Mouse (Mus musculus): Measurements from ENCODE around the gene Wdr83.

GRCm38 (mm10) chr8:85096850-85097249 lies 15.7 kb upstream of the Wdr83 start:
- TF ChIP-seq CTCF (IDR thresholded peaks at IDR 0.05; ENCODE audit: control insufficient read depth, insufficient read depth, insufficient replicate concordance, low read depth, low read length): no peak
- no peak for TF ChIP-seq POLR2A (IDR thresholded peaks at IDR 0.05; ENCODE audit: control insufficient read depth, low read depth, low read length)

Measured in testis, adult 2 months (tissue).